Mouse (Mus musculus) mesoderm, embryonic 11.5 days (tissue): ENCODE results near the gene Gab2.

Experiments
- DNase-seq: peaks from one replicate; pipeline ENCODE4 v3.0.0-alpha.2; 2012; ENCODE audit warnings: low read depth, low spot score

Gene Gab2

DNA sequence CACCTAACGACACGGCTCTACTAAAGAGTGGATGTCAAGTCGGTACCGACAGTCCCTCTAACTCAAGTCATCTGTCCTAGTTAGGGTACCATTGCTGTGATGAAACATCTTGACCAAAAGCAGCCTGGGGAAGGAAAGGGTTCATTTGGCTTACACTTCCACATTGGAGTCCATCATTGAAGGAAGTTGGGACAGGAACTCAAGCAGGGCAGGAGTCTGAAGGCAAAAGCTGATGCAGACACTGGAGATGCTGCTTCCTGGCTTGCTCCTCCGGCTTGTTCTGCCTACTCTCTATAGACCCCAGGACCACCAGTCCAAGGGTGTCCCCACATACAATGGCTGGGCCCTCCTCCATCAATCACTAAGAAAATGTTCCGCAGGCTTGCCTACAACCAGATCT is 234.3 kb downstream of the Gab2 start:
- DNase-seq = no peak

DNA sequence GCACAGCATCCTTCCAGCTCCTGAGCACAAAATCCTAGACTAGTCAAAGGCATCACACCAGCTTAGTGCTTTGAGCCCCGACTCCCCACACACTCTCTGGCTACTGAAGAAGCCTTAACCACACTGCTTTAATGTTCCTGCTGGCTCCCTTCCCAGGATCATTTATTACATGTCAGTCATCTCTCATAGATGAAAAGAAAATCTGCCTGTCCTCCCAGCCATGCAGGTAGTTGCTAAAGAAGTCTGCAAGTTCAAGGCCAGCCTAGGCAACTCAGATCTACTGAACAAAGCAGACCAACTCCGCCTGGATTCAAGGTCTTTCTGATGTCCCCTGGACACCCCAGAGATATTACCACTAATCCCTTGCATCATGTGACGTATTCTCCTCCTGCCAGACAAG is 236.3 kb downstream of the Gab2 start:
- DNase-seq = no peak

DNA sequence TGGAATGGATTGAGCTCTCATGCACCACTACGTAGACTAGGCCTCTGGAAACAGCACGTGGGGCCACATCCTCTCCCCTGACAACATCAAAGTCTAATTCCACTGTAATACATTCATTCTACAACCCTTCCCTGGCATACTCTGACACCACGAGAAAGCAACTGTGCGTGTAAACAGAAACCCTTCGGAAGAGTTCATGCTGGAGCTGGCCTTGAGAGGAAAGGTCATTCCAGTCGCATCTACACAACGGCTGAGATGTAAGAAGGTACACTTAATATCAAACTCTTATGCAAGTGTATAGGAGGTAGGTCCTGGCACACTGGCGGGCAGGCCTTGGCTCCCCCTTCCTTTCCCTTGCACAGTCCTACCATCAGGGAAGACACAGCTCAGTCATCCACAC is 243.0 kb downstream of the Gab2 start:
- no peak for DNase-seq

DNA sequence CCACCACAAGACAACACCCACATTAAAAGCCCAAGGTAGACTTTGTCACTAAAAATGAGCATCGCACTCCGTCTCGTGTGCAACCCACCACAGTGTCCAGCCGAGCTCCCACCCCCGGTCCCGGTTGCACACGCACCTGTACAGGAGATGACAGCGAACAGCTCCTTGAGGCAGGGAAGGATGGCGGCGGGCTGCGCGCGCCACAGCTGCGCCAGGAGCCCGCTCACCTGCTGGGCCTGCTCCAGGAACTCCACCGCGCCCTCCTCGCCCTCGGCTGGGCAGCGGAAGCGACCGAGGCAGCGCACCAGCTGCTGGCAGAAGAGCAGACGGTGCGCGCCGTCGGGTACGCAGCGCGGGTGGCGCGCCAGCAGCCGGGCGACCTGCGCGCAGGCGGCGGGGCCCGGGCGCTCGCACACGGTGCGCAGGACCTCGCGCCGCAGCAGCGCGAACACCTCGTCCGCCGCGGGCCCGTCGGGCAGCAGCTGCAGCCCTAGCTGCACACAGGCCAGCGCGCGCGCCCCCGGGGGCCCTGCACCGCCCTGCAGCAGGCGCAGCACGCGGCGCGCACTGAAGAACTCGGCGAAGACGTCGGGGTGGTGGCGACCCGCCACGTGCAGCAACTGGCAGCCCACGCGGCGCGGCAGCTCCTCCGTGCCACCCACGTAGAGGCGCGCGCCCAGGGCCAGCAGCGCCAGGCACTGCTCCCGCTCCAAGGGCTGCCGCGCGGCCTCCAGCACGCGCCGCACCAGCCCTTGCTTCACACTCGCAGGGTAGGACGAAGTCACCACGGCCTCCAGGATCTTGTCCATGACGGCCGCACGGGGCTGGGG is 244.0 kb downstream of the Gab2 start:
- DNase-seq = peak; percentile 40

- no peak for DNase-seq
These were observed 246.0 kb downstream of the Gab2 start for GRCm38 (mm10) chr7:97327376-97327775.

- DNase-seq = no peak
These were observed 247.7 kb downstream of the Gab2 start for GRCm38 (mm10) chr7:97328891-97329588.

DNA sequence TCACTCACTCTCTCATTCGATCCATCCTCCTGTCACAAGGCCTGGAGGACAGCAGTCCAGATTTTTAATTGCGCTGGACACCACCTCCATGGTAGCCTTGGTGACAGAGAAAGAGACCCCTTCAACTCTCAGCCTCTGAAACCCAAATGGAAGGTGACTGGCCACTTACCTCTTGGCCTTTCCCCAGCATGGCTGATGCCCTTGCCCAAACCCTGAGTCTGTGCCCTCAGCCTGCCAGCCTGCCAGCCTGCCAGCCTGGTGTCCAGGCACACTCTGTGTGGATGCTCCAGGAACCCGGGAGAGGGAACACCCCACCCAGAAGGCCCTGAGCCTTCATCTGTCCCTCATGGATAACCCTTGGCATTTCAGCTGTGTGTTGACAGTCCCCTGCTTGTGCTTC is 248.3 kb downstream of the Gab2 start:
- DNase-seq = no peak

DNA sequence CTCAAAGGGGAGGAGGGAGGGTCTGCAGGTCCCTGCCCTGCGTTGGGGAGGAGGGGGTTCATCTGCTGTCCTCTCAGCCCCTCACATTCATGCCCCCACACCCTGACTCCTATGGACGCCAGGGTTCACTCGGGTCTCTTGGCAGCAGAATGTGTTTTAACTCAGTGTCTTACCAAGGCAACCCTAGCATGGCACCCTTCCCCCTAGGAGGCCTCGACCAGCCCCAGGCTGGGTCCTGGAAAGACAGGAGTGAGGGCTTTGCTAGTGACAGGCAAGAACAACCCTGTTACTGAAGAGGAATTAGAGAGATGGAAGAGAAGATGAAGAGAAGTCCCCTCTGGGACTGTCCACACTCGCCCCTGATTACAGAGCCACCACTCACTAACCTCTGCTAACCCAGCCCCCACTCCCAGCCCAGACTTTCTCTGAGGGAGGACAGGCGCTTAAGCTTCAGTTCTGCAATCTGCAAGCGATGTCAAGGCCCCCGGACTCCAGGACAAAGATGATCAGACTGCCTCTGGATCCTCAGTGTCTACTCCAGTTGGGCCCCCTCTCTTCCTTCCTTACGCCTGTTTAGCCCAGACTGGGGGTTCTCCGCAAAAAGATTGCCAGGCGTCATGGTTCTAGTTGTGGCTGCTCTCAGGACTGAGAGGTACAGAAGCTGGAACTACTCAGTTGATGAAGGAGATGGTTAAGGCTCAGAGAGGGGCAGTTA is 249.7 kb downstream of the Gab2 start:
- no peak for DNase-seq

DNA sequence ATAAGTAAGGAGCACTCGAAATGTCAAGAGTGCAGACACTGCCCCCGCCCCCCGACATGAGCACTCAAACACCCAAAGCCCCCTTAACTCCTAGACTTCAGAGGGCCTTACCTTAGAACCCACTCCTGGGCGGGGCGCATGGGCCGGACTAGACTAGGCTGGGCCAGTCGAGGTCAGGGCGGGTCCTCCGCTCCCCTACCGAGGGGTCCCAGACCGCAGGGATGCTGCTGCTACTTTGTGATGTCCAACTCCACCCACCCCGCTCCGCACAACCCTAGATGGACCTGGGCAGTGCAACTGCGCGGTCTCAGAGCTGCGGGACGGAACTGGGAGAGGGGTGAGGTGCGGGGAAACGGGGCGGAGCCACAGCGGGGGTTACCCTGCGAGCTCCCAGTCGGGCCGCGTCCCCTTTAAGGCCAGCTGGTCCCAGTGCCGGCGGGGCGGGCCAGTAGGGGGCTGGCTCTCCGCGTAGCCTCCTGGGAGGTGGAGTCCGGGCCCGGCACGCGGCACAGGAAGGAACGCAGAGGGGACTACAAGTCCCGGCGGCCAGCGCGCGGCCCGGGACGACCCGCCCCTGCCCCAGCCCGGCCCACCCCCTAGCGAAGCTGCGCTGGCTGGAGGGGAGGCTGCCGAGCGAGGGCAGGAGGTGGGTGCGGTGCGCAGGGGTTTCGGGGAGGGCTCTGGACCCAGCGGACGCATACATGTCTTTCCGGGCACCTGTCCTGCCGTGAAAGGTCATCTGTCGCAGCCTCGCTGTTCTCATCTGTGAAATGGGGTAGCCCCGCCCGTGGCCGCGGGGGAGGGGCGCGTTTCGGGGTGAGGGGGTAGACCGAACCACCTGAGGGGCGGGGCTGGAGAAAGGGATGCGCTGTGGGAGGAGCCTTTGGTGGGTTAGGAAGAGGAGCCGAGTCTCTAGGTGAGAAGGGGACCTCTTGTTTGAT is 250.6 kb downstream of the Gab2 start, which contains the start of the genes Usp35 and Kctd21:
Usp35 (minus strand) TSS at position 295 of the 941 bp plus-strand sequence.
Kctd21 (plus strand) TSS at position 602 of the 941 bp plus-strand sequence.
- peak; percentile 95 for DNase-seq

DNA sequence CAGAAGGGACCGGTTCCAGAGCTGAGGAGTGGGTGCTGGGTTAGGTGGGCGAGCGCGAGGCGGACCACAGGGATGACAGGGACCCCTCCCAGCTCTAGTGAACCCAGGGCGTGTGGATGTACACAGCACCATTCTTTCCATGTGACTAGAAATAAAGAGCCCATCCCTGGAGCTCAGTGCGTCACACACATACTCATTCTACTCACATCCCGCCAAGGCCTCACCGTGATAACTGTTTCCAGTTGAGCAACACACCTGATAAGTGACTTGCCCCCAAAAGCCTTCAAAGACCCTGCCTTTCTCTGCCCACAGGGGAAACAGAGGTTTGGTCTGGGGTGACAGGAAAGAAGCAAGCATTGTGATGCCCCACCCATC is 251.3 kb downstream of the Gab2 start:
- DNase-seq = no peak

- DNase-seq = no peak
These were observed 251.9 kb downstream of the Gab2 start for GRCm38 (mm10) chr7:97333113-97333898.

- DNase-seq = no peak
These were observed 253.0 kb downstream of the Gab2 start for GRCm38 (mm10) chr7:97334406-97334805.

DNA sequence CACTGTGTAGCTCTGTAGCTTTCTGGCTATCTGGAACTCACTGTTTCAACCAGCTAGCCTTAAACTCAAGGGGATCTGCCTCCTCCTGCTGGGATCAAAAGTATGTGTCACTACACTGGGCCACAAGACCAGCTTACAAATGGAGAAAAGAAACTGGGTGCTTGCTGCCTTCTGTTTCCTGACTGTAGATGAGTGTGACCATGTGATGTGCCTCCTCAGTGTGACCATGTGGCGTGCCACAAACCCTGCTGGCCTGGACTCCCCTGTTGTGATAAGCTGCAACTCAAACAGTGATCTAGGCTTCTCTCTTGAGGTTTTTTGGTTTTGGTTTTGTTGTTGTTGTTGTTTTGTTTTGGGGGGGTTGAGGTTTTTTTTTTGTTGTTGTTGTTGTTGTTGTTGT is 255.3 kb downstream of the Gab2 start:
- no peak for DNase-seq

GRCm38 (mm10) chr7:97338593-97338992 is 257.2 kb downstream of the Gab2 start:
- no peak for DNase-seq

DNA sequence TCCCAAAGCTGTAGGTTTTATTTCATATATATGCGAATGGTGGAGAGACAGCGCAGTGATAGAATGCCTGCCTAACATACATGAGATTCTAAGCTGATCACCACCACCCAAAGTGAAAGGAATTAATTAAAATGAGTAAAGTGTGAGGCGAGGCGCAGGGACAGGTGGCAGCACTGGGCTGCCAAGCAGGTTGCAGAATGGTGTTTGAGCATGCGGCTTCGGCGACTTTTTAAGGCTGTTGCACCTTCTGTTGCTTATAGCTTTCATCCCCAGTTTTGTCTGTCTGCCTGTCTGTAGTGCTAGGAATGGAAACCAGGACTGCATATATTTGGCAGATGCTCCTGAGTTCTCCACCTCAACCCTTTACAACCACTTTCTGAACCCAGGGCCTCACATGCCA is 258.2 kb downstream of the Gab2 start:
- DNase-seq = no peak

DNA sequence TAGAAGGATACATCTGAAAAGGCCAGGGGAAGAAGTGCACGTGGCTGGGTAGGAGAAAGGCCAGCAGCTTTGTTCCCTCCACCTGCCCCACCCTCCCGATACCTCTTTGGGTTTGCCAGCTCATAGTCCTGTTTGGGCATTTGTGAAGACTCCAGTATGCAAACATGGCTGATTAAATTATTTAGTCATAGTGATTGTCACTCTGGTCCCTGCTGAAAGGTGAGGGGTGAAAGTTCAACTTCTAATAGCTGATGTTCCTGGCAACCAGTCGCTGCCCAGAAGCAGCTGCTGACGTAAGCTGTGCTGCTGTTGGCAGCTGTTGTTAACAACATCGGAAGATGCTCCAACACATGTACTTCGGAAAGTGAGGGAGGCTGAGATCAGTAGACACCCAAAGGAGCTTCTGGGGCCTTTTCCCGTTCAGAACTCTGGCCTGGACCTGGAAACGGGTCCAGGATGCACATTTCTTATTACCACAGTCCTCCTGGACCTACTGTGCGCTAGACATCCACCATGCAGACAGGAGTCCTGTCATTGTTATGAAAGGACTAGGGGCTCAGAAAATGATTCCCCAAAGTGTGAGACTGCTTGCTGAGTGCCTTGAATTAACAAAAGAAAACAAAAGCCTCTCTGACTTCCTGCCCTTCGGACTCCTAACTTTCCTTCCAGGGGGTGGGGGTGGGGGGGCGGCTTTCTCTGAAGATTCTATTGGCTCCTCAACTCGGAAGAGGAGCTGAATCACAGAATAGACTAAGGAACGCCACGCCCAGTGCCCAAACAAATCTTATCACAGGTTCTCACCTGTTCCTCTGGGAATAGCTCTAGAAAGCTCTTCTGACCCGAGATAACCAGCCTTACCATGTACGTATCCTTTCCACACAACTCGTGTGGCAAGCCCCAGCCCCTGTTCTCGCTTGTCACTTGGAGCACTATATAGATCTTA is 259.8 kb downstream of the Gab2 start:
- DNase-seq = no peak

DNA sequence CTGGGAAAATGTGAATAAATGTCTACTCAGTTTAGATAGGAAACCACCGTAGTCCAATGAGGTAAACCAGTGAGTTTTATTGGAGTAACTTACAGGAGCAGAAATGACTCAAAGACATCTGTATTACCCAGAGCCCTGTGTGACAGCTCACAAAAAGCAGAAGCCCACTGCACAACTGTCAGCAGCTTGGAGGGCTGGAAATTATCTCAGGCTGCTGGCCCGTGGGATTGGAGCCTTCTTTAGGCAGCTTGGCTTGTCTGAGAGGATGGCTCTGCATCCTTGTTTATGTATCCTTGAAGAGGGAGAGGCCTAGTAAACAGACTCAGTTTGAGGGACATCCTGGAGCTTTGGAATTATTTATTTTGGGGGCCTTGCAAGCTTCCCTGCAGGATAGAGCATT is 261.6 kb downstream of the Gab2 start:
- no peak for DNase-seq

GRCm38 (mm10) chr7:97344655-97345054 is 263.3 kb downstream of the Gab2 start:
- no peak for DNase-seq

- no peak for DNase-seq
These were observed 264.0 kb downstream of the Gab2 start for GRCm38 (mm10) chr7:97345229-97345871.
